Mouse (Mus musculus) brain, adult 10 weeks (tissue): Measurements from ENCODE around the gene Cdk10. TPM values are rescaled to one million over a fixed set of nuclear protein-coding genes. Genes with fewer than 3 reads are reported as not detected.

Experiments used
- polyA plus RNA-seq: library from polyadenylated mRNA; stranded (reverse); fragments of 350-450 nt; fragmentation: Illumina TruSeq; extraction: RNeasy Lipid Tissue Mini Kit (QIAGEN cat#74804); gene quantifications from one replicate; pipeline ENCODE4 v1.2.3, GENCODE M21; 2015; ENCODE audit warnings: low read depth, low replicate concordance

Gene Cdk10
- 98.4 TPM for polyA plus RNA-seq

GRCm38 (mm10) chr8:123224278-123225266, at the start of gene Cdk10:
TSS of gene Cdk10 (plus strand) at chr8:123224842.

DNA sequence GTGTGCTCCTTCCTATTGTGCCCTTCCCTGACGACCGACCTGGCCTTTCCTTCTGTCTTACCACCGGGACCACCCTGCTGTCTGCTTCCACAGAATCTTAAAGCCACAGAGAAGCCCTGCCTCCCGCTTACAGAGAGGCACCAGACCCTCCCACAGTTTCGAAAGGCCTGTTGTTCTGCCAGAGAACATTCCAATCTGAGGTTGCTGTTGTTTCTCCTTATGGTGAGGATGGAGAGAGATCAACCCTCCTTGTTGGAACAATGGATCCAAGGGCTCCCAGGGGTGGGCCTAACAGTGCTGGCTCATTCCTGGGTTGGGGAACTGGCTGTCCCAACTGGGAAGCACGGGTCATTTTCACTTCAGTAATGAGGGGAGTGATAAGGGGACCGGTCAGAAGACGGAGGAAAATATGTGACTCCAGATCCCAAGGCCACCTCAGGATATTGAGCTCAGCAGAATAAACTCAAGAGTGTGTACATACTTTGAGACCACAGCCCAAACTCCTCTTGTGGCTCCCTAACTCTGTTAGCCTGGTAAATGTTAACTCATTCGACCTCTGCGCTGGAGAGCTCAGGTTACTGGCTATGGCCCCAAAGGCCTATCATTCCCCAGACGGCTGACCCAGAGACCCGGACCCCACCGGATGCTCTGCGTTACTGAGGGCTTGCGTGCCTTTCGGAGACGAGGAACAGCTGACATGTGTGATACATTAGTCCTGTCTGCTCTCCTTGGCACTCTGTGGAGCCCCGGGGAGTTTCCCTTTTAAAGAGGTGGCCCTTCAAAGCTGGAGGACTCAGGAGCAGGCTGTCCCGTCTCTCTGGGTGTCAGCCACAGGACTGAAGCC, 38.9 kb upstream of the Cdk10 start, which contains the start of gene Dpep1:
Gene Dpep1, plus strand, starts transcription at position 677 of the 844 bp plus-strand sequence.

GRCm38 (mm10) chr8:123212321-123213117, 12.1 kb upstream of the Cdk10 start, which contains the start of the genes Chmp1a and Spata33:
TSS of gene Chmp1a (minus strand) at chr8:123212763.
TSS of gene Spata33 (plus strand) at chr8:123212832.

GRCm38 (mm10) chr8:123235520-123236497, 11.2 kb downstream of the Cdk10 start, which contains the start of gene Spata2l:
TSS of gene Spata2l (minus strand) at chr8:123236233.

DNA sequence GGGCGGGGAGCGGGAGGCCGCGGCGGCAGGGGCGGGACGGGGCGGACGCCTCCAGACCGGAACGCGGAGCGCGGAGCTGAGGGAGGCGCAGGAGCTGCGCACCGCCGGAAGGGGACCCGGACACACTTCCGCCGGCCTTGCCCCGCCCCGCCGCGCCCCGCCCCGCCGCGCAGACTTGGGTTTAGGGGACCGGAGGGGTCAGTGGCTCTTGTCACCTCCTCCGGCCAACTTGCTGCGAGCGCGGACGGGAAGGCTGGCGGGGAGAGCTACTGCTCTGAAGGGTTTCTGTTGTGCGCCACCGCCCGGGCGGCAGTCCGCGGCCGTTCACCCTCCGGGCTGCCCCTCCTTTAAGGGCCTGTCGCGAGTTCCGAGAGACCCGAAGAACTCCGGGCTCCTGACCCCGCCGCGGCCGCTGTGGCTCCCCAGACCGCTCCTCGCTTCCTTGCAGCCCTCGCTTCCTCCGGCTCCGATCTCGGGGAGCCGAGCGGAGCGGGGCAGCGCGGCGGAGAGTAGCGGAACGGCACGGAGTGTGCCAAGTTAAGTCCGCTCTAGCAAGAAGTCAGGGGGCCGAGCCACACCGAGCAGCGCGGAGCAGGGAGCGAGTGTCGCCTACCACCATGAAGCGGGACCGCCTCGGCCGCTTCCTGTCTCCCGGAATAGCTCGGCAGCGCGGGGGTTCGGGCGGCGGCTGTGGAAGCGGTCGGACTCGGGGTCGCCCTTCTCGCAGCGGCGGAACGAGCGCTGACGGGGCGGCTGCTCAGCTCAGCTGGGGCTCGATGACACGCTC, 29.6 kb downstream of the Cdk10 start, which contains the start of the genes Zfp276 and Vps9d1:
Gene Zfp276, plus strand, starts transcription at position 97 of the 787 bp plus-strand sequence.
Gene Vps9d1, minus strand, starts transcription at position 250 of the 787 bp plus-strand sequence.

Other genes with a start within 250 kb of the Cdk10 start
- gene Ankrd11, start 182.6 kb upstream of the Cdk10 start, polyA plus RNA-seq: 87.1 TPM
- gene Spg7, start 161.9 kb upstream of the Cdk10 start, polyA plus RNA-seq: 54.6 TPM
- gene Rpl13, start 122.5 kb upstream of the Cdk10 start, polyA plus RNA-seq: 765 TPM
- 68.1 TPM for gene Cpne7, start 107.5 kb upstream of the Cdk10 start, polyA plus RNA-seq
- 0.31 TPM for gene Sult5a1, start 66.5 kb upstream of the Cdk10 start, polyA plus RNA-seq
- gene Dpep1, start 38.6 kb upstream of the Cdk10 start, polyA plus RNA-seq: 0.67 TPM
- gene Chmp1a, start 12.1 kb upstream of the Cdk10 start, polyA plus RNA-seq: 109 TPM
- 7.8 TPM for gene Spata33, start 12.0 kb upstream of the Cdk10 start, polyA plus RNA-seq
- gene Spata2l, start 11.4 kb downstream of the Cdk10 start, polyA plus RNA-seq: 35.3 TPM
- 15.7 TPM for gene Zfp276, start 29.4 kb downstream of the Cdk10 start, polyA plus RNA-seq
- 45.1 TPM for gene Vps9d1, start 29.5 kb downstream of the Cdk10 start, polyA plus RNA-seq
- gene Fanca, start 93.7 kb downstream of the Cdk10 start, polyA plus RNA-seq: 3.4 TPM
- gene Spire2, start 107.9 kb downstream of the Cdk10 start, polyA plus RNA-seq: 18.7 TPM
- gene Tcf25, start 148.9 kb downstream of the Cdk10 start, polyA plus RNA-seq: 576 TPM
- gene Mc1r, start 182.3 kb downstream of the Cdk10 start, polyA plus RNA-seq: not detected
- gene Tubb3, start 186.6 kb downstream of the Cdk10 start, polyA plus RNA-seq: 447 TPM
- 41.9 TPM for gene Def8, start 198.7 kb downstream of the Cdk10 start, polyA plus RNA-seq